Mouse (Mus musculus) kidney, embryonic 16.5 days (tissue): ENCODE data around the gene Lrrc8e. TPM values are rescaled to one million over a fixed set of nuclear protein-coding genes. Genes with fewer than 3 reads are reported as not detected.

ENCODE experiments used
- ATAC-seq: fragments of 200-750 bp; cut with Nextera tagmentation; 2 replicates; pipeline ENCODE4 v1.8.0; 2017; ENCODE audit warnings: moderate TSS enrichment; ENCODE audit not compliant: low FRiP score, low TSS enrichment
- H3K27ac ChIP-seq: fragments of 300-500 bp; sonication (generic); 2 replicates; pipeline ENCODE4 v1.5.1; 2014; ENCODE audit warnings: low read length
- H3K27me3 ChIP-seq: fragments of 300-500 bp; sonication (generic); 2 replicates; pipeline ENCODE4 v1.6.1; 2014; ENCODE audit warnings: low read length, control low read depth, mixed read lengths; ENCODE audit not compliant: insufficient read depth
- H3K36me3 ChIP-seq: fragments of 300-500 bp; sonication (generic); 2 replicates; pipeline ENCODE4 v1.6.1; 2014; ENCODE audit warnings: low read length, control low read depth, mixed read lengths; ENCODE audit not compliant: insufficient read depth
- H3K4me1 ChIP-seq: fragments of 300-500 bp; sonication (generic); 2 replicates; pipeline ENCODE4 v1.6.1; 2014; ENCODE audit warnings: low read length, control low read depth, mixed read lengths; ENCODE audit not compliant: insufficient read depth
- H3K4me2 ChIP-seq: fragments of 300-500 bp; sonication (generic); replicated peaks from 2 replicates; pipeline ENCODE4 v1.6.1; 2014; ENCODE audit warnings: low read depth, low read length
- H3K4me3 ChIP-seq: fragments of 300-500 bp; sonication (generic); 2 replicates; pipeline ENCODE4 v1.5.1; 2014; ENCODE audit warnings: mild to moderate bottlenecking, low read length
- H3K9ac ChIP-seq: fragments of 300-500 bp; sonication (generic); replicated peaks from 2 replicates; pipeline ENCODE4 v1.6.1; 2014; ENCODE audit warnings: low read length
- H3K9me3 ChIP-seq: fragments of 300-500 bp; sonication (generic); 2 replicates; pipeline ENCODE4 v1.6.1; 2016; ENCODE audit warnings: low read length, control low read depth
- WGBS: fragments of 180-500 bp; shearing (Covaris S2); extraction: QIAGEN DNeasy Blood & Tissue Kit; methylation state at CpG from one replicate; pipeline ENCODE4 v1.1.7; 2014; 5-methylcytosine and 5-hydroxymethylcytosine counted together
- polyA plus RNA-seq: library from polyadenylated mRNA; unstranded; fragments of >200 nt; fragmentation: Nextera tagmentation; extraction: Ambion mirVana; gene quantifications from 2 replicates; pipeline ENCODE4 v1.2.1, GENCODE M21; 2015

Gene Lrrc8e
- polyA plus RNA-seq, 1 experiment from 2014 or later, result 1.4 TPM

DNA sequence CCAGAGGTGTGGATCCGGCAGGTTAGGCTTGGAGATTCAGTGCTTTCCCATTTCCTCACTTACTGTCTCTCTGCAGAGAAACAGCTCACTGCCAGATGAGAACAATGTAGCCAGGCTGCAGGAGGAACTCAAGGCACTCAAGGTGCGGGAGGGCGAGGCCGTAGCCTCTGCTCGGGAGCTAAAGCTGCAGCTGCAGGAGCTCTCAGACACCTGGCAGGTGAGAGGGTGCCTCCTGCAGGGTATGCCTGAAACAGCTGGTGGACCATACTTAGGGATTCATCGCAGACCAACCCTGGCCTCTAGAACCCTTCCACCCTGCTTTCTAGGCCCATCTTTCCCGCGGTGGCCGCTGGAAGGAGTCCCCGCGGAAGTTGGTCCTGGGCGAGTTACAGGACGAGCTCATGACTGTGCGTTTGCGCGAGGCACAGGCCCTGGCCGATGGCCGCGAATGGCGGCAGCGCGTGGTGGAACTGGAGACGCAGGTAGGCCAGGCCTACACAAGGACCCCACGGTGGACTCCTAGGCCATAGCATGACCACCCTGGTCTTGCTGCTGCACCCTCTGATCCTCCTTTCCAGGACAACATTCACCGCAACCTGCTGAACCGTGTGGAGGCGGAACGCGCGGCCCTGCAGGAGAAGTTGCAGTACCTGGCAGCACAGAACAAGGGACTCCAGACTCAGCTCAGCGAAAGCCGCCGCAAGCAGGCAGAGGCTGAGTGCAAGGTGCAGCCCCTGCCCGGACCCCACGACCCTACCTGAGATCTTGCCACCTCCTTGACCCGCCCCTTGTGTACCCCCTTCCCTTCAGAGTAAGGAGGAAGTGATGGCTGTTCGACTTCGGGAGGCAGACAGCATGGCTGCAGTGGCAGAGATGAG is 21.1 kb upstream of the Lrrc8e start:
- peaks cover 14% of the 10 kb centered on the region; the same call in 1 of the 2 replicates for H3K36me3 ChIP-seq
- 24% methylated on average over 38 of the region's 38 CpGs for WGBS
- peaks cover 6% of the 10 kb centered on the region; the same call in 1 of the 2 replicates for H3K9me3 ChIP-seq
- H3K4me1 ChIP-seq, result peaks cover 11% of the 10 kb centered on the region; the same call in 1 of the 2 replicates
- peaks cover 14% of the 10 kb centered on the region for H3K27me3 ChIP-seq
- H3K4me3 ChIP-seq, result peak overlapping the region; percentile 18
- H3K9ac ChIP-seq, result peak overlapping the region; percentile 23
- ATAC-seq, result peak; percentile 17; the same call in 1 of the 2 replicates
- H3K4me2 ChIP-seq, result peak overlapping the region; percentile 43
- no peak overlapping the region for H3K27ac ChIP-seq

DNA sequence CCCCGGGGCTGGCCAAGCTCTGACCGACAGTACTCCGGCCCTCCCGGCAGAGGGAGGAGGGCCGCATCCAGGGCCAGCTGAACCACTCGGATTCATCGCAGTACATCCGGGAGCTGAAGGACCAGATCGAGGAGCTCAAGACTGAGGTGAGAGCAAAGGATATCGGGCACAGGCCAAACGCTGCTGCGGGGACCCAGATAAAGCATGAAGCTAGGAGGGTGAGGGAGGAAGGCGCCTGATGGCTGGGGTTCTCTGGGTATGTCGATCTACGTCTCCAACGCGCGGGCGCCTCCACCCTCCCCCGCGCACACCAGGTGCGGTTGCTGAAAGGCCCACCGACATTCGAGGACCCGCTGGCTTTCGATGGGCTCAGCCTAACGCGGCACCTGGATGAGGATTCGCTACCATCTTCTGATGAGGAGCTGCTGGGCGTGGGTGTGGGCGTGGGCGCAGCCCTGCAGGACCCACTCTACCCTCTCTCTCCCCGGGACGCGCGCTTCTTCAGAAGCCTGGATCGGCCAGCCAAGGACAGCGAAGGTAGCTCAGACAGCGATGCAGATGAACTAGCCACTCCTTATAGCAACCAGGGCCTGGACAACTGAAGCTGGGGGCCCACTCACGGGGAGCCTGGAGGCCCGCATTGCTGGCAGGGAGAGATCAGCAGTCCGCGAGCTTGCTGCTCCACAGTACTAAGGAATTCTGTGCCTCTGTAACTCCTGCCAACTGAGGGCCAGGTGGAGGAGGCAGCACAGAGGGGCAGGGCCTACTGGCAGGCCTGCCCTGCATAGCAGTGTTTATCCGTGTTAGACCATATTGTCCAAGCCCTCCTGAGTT is 20.2 kb upstream of the Lrrc8e start:
- no peak overlapping the region for H3K27ac ChIP-seq
- H3K9ac ChIP-seq, result peak overlapping the region; percentile 23
- peak; percentile 29; the same call in 1 of the 2 replicates for ATAC-seq
- H3K27me3 ChIP-seq, result peaks cover 14% of the 10 kb centered on the region
- peaks cover 11% of the 10 kb centered on the region; the same call in 1 of the 2 replicates for H3K4me1 ChIP-seq
- H3K9me3 ChIP-seq, result peaks cover 6% of the 10 kb centered on the region; the same call in 1 of the 2 replicates
- peak overlapping the region; percentile 18 for H3K4me3 ChIP-seq
- peaks cover 14% of the 10 kb centered on the region; the same call in 1 of the 2 replicates for H3K36me3 ChIP-seq
- H3K4me2 ChIP-seq, result peak overlapping the region; percentile 43
- 17% methylated on average over 44 of the region's 44 CpGs for WGBS

DNA sequence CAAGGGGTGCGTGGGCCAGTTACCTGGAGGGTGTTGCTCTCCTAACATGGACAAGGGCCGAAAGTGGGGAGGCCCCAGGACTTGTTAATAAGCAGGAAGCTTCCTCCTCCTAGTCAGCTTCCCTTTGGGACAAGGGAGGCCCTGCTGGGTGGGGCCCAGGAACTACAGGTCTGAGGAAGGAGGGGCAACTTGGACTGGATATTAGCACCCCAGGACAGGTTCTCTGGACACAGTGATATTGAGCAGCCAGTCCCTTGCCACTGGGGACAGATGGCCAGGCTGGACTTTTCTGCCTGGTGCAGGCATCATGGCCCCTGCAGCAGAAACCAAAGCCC is 19.6 kb upstream of the Lrrc8e start:
- Histone ChIP-seq H3K27ac (no peak overlapping the region), H3K27me3 (peaks cover 14% of the 10 kb centered on the region), H3K4me2 (no peak overlapping the region), H3K36me3 (peaks cover 14% of the 10 kb centered on the region; the same call in 1 of the 2 replicates), H3K4me1 (peaks cover 11% of the 10 kb centered on the region; the same call in 1 of the 2 replicates), H3K9ac (peak overlapping the region; percentile 23; the same call in 1 of the 2 replicates), H3K9me3 (peaks cover 6% of the 10 kb centered on the region; the same call in 1 of the 2 replicates), H3K4me3 (no peak overlapping the region)
- ATAC-seq, result no peak
- 54% methylated on average over 2 of the region's 2 CpGs for WGBS

DNA sequence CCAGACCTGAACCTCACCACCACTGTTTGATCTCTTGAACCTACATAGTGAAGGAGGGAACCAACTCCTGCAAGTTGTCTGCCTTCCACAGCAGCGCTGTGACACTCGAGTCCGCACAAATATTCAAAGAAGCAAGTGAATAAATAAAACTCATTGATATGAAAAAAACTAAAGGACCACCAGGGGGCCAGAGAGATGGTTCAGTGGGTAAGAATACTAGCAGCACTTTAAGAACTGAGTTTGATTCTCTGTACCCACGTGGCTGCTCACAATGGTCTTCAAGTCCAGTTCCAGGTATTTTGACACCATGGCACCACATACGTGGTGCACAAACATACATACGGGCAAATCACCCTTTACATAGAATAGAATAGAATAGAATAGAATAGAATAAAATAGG is 15.5 kb upstream of the Lrrc8e start:
- H3K27me3 ChIP-seq, result peaks cover 18% of the 10 kb centered on the region
- H3K4me2 ChIP-seq, result no peak overlapping the region
- peaks cover 35% of the 10 kb centered on the region for H3K4me1 ChIP-seq
- peaks cover 6% of the 10 kb centered on the region; the same call in 1 of the 2 replicates for H3K9me3 ChIP-seq
- H3K9ac ChIP-seq, result no peak overlapping the region
- H3K27ac ChIP-seq, result no peak overlapping the region
- H3K36me3 ChIP-seq, result peaks cover 14% of the 10 kb centered on the region; the same call in 1 of the 2 replicates
- WGBS, result 82% methylated on average over 6 of the region's 6 CpGs
- ATAC-seq, result no peak
- H3K4me3 ChIP-seq, result no peak overlapping the region

DNA sequence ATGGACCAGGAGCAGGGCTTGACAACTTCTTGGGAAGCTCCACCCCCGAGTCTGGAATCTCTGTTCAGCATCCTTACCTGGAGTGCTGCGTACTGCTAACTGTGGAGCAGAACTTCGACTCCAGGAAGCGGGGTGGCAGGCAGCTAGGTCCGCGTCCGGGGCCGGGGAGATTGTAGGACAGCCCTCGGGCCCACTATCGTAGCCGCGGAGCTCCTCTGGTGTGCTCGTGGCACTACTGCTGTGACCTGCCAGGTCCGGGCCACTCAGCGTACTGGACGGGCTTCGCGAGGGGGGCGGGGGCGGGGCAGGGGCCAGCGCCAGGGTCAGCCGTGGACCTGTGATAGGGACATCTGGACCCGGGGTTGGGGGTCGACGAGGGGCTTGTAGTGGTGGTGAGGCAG is 13.8 kb upstream of the Lrrc8e start:
- under 1% methylated on average over 24 of the region's 25 CpGs for WGBS

DNA sequence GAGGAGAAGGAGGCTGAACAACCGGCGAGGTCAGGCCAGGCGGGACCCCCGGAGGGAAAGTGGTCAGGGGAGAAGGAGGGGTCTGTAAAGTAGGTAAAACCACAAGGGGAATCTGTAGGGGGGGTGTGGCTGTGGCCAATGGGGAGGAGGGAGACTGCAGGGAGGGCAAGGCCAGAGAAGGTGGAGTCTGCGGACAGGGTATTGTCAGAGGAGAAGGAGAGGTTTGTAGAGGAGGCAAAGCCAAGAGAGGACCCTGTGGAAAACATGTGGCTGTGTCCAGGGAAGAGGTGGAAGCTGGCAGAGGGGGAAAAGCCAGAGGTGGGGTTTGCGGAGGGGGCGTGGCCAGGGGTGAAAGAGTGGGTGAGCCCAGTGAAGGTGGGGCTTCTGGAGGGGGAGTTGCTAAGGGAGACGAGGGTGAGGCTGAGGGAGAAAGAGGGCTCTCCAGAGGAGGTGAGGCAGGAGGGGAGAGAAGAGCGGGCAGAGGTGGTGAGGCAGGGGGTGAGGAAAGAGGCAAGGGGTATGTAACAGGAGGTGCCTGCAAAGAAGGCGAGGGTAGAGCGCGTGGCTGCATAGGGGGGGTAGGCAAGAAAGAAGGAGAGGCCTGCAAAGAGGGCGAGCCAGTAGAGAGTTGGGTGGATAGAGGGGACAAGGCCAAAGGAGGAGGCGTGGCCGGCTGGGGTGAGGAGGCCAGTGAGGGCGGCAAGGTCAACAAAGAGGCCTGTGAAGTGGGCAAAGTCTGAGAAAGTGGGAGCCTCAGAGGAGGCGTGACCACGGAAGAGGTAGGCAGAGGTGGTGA is 13.2 kb upstream of the Lrrc8e start:
- peaks cover 39% of the 10 kb centered on the region for H3K27me3 ChIP-seq
- peaks cover 14% of the 10 kb centered on the region; the same call in 1 of the 2 replicates for H3K36me3 ChIP-seq
- H3K4me2 ChIP-seq, result peak overlapping the region; percentile 83
- WGBS, result 2% methylated on average over 18 of the region's 18 CpGs
- peak overlapping the region; percentile 62 for H3K9ac ChIP-seq
- peak overlapping the region; percentile 65 for H3K27ac ChIP-seq
- peak; percentile 63 for ATAC-seq
- peak overlapping the region; percentile 49 for H3K4me3 ChIP-seq
- H3K9me3 ChIP-seq, result peaks cover 6% of the 10 kb centered on the region; the same call in 1 of the 2 replicates
- peaks cover 30% of the 10 kb centered on the region for H3K4me1 ChIP-seq

More for the DNA sequence above, 13.8 kb upstream of the Lrrc8e start:
- Histone ChIP-seq H3K4me1 (peaks cover 30% of the 10 kb centered on the region), H3K36me3 (peaks cover 14% of the 10 kb centered on the region; the same call in 1 of the 2 replicates), H3K9me3 (peaks cover 6% of the 10 kb centered on the region; the same call in 1 of the 2 replicates), H3K4me3 (peak overlapping the region; percentile 49), H3K27ac (no peak overlapping the region), H3K9ac (peak overlapping the region; percentile 62), H3K27me3 (peaks cover 34% of the 10 kb centered on the region), H3K4me2 (peak overlapping the region; percentile 83)
- ATAC-seq, result peak; percentile 18

DNA sequence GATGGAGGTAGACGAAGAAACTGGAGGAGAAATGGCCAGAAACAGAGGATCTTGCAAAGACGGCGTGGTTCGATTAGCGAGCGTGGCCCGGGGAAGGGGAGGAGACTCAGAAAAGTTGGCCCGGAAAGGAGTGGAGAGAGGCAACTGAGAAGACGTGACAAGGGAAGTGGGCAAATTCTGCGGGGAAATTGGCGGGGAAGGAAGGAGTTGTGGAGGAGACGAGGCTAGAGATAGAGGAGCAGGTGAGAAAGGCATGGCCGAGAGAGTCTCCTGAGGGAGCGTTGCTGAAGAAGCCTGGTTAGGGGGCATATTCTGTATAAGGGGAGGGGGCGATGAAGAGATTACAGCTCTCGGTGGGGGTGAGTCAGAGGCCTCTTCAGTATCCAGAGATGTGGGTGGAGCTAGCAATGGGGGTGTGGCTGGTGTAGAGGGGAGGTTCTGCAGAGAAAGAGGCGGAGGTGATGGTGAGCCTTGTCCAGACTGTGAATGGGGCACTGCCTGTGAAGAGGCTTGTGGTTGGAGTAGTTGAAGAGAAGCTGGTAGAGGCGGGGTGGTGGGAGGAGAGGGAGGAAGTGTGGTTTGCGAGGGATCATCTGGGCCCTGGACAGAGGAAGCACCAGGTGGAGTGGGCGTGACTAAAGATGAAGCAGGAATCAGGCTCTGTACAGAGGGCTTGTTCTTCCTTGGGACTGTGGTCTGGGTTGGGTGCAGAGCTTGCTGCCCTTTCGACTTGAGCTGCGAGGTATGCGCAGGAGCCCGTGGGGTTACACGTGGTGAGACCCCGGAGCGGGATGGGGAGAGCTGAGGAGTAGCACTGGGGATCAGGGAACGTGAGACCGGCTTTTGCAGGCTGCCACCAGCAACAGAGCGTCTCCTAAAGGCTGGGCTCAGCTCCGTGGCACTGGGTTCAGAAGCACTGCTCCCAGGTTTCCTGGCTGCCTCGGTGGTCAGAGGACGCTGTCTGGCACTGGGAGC is 12.3 kb upstream of the Lrrc8e start:
- peak overlapping the region; percentile 49 for H3K4me3 ChIP-seq
- H3K27me3 ChIP-seq, result peaks cover 39% of the 10 kb centered on the region
- peak overlapping the region; percentile 65 for H3K27ac ChIP-seq
- peak overlapping the region; percentile 83 for H3K4me2 ChIP-seq
- peak overlapping the region; percentile 62 for H3K9ac ChIP-seq
- peaks cover 3% of the 10 kb centered on the region; the same call in 1 of the 2 replicates for H3K9me3 ChIP-seq
- WGBS, result 11% methylated on average over 33 of the region's 33 CpGs
- H3K36me3 ChIP-seq, result peaks cover 11% of the 10 kb centered on the region; the same call in 1 of the 2 replicates
- H3K4me1 ChIP-seq, result peaks cover 30% of the 10 kb centered on the region
- ATAC-seq, result peak; percentile 53

DNA sequence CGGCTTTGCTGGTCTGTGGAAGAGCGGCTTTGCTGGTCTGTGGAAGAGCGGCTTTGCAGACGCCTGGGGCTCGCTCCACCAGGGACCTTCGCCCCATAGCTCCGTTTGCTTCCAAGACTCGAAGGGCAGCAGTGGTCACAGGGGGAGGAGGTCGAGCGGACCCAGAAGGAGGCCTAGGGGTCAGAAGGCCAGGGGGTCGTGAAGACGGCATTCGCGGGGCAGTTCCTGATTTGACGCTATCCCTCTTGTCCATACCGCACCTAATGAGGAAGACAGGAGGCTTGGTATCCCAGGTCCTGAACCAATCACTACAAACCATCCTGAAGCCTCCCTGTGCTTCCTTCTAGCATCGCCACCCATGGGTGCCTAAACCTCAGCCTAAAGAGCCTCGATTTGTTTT is 10.3 kb upstream of the Lrrc8e start:
- Histone ChIP-seq H3K27ac (no peak overlapping the region), H3K36me3 (no peaks in the 10 kb centered on the region), H3K4me3 (peak overlapping the region; percentile 46), H3K27me3 (peaks cover 39% of the 10 kb centered on the region), H3K9ac (peak overlapping the region; percentile 64), H3K9me3 (no peaks in the 10 kb centered on the region), H3K4me1 (peaks cover 30% of the 10 kb centered on the region), H3K4me2 (peak overlapping the region; percentile 66)
- no peak for ATAC-seq
- WGBS, result 8% methylated on average over 18 of the region's 18 CpGs
